ENCODE assay signal across 21 mouse cellular contexts in the genomic region with DNA sequence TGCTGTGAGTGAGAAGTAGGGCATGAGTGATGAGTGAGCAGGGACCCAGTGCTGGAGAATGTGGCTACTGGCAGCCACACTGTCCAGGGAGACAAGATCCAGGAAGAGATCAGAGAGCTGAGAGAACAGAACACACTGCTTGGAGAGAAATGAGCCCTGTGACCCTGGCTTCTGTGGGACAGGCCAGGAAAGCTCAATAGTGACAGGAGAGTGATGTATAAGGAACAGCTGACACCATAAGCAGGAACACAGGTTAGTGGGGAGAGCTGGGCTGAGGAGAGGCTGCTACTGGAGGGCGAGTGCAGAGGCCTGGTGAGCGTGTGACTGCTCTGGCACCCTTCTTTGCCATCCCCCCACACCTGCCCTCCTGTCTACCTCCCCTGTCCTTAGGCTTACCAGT. TPM values are rescaled to one million over a fixed set of nuclear protein-coding genes. Genes with fewer than 3 reads are reported as not detected.
A peak's percentile ranks its signal among the peaks of the same experiment; 100 is the strongest.
DNase-seq lines count a peak whose midpoint lies in the region; ATAC-seq lines count a peak whose summit lies in the region.
"Had no signal": no experiment of that assay in that cellular context is flagged by ENCODE, and none has a peak within 500 bp of the region (broad histone marks: within the 10 kb centered on the region; RNA-seq: fewer than 3 reads in every experiment).

No protein-coding gene starts in this region.

- H3K27me3 ChIP-seq in heart, embryonic 11.5 days (ENCODE audit: control insufficient read depth, insufficient read depth, low read length) = no peaks in the 10 kb centered on the region
- no peaks in the 10 kb centered on the region for H3K27me3 ChIP-seq in megakaryocyte, embryonic 14.5 days (replicated peaks)
- H3K27me3 ChIP-seq: embryonic facial prominence, embryonic 12.5 days; forebrain, embryonic 12.5 days; heart, embryonic 15.5 days; hindbrain, embryonic 13.5 days had no signal

- 0 out of 2 replicates have a peak overlapping the region, but pooled peaks have one; percentile 22 for H3K9ac ChIP-seq in heart, embryonic 11.5 days (ENCODE audit: low read depth, low read length)
- H3K9ac ChIP-seq: embryonic facial prominence, embryonic 12.5 days; forebrain, embryonic 12.5 days; heart, embryonic 15.5 days; hindbrain, embryonic 13.5 days had no signal

- no peak for DNase-seq in heart, adult 8-10 months (ENCODE audit: low spot score)
- peak; percentile 59 for DNase-seq in gastrocnemius, postnatal 25 days
- DNase-seq in lung, postnatal 36 days = no peak
- DNase-seq in embryo, embryonic 11 days = no peak
- DNase-seq: adrenal gland, adult 8-10 months; adrenal gland, postnatal 36 days; cerebellum, adult 11 months; cerebellum, adult 8-10 months; cerebellum, postnatal 14 days; heart, adult 11 months; heart, postnatal 14 days had no signal

- no peaks in the 10 kb centered on the region for H3K4me1 ChIP-seq in heart, embryonic 11.5 days (ENCODE audit: control insufficient read depth, insufficient read depth, low read length)
- peaks cover 31% of the 10 kb centered on the region for H3K4me1 ChIP-seq in megakaryocyte, embryonic 14.5 days
- H3K4me1 ChIP-seq: embryonic facial prominence, embryonic 12.5 days; forebrain, embryonic 12.5 days; heart, embryonic 10.5 days; heart, embryonic 15.5 days; hindbrain, embryonic 13.5 days had no signal

- peaks cover 17% of the 10 kb centered on the region for H3K36me3 ChIP-seq in heart, embryonic 11.5 days (ENCODE audit: control insufficient read depth, insufficient read depth, low read length)
- peaks cover 68% of the 10 kb centered on the region for H3K36me3 ChIP-seq in megakaryocyte, embryonic 14.5 days (replicated peaks; ENCODE audit: low read length)

- H3K27ac ChIP-seq in heart, embryonic 11.5 days (ENCODE audit: low read depth, low read length) = no peak overlapping the region
- H3K27ac ChIP-seq: embryonic facial prominence, embryonic 12.5 days; forebrain, embryonic 12.5 days; heart, embryonic 10.5 days; heart, embryonic 15.5 days; hindbrain, embryonic 13.5 days; hindbrain, postnatal 0 days had no signal

- no peak overlapping the region for H3K4me3 ChIP-seq in heart, embryonic 11.5 days (ENCODE audit: low read depth, low read length)
- H3K4me3 ChIP-seq in megakaryocyte, embryonic 14.5 days (replicated peaks) = peak overlapping the region; percentile 40
- H3K4me3 ChIP-seq: embryonic facial prominence, embryonic 12.5 days; forebrain, embryonic 12.5 days; heart, embryonic 10.5 days; heart, embryonic 15.5 days; hindbrain, embryonic 13.5 days had no signal

- ATAC-seq in heart, embryonic 11.5 days (replicated peaks; ENCODE audit: insufficient number of reproducible peaks, low FRiP score, low TSS enrichment) = no peak; the same call in 1 of the 2 replicates
- ATAC-seq in megakaryocyte, adult 5-6 weeks (ENCODE audit: poor library complexity, severe bottlenecking) = no peak
- ATAC-seq: forebrain, embryonic 16.5 days; hindbrain, postnatal 0 days had no signal

- H3K4me2 ChIP-seq in heart, embryonic 11.5 days = no peak overlapping the region
- H3K4me2 ChIP-seq: embryonic facial prominence, embryonic 12.5 days; forebrain, embryonic 12.5 days; heart, embryonic 15.5 days; hindbrain, embryonic 13.5 days had no signal

- H3K9me3 ChIP-seq in heart, embryonic 11.5 days (replicated peaks; ENCODE audit: control insufficient read depth, low read length) = no peaks in the 10 kb centered on the region
- H3K9me3 ChIP-seq in megakaryocyte, embryonic 14.5 days = no peaks in the 10 kb centered on the region
- H3K9me3 ChIP-seq: embryonic facial prominence, embryonic 12.5 days; forebrain, embryonic 12.5 days; heart, embryonic 10.5 days; heart, embryonic 15.5 days; hindbrain, embryonic 13.5 days had no signal

- WGBS in heart, embryonic 11.5 days (ENCODE audit: insufficient replicate concordance) = 69% methylated on average over 2 of the region's 2 CpGs

RNA-seq across cellular contexts. Expression of a gene that starts 8.0 kb away (rescaled TPM):
- 334 and 393 TPM in 2 replicates for polyA plus RNA-seq in heart, embryonic 11.5 days (2014; fragmentation: Nextera tagmentation; extraction: Ambion mirVana)
- 100 to 1,000 TPM; 413 to 443 (median 429) TPM for total RNA-seq in heart, adult 8-10 months (2022)
- polyA plus RNA-seq in megakaryocyte, embryonic 14.5 days (2012; ENCODE audit: insufficient read depth, low replicate concordance) = 228 and 359 TPM in 2 replicates
- total RNA-seq in megakaryocyte, adult 5-6 weeks (2015) = 609 and 613 TPM in 2 replicates
- 770 and 822 TPM in 2 replicates for total RNA-seq in megakaryocyte, adult 5-6 weeks (2017)
- total RNA-seq in gastrocnemius, postnatal 25 days (2021) = 100 to 1,000 TPM; 294 to 322 TPM

RNA-seq across cellular contexts. Expression of a gene that starts 45.5 kb away (rescaled TPM):
- 111 and 130 TPM in 2 replicates for polyA plus RNA-seq in heart, embryonic 11.5 days (2014; fragmentation: Nextera tagmentation; extraction: Ambion mirVana)
- 10 to 100 TPM; 75.8 to 84.1 (median 80.2) TPM for total RNA-seq in heart, adult 8-10 months (2022)
- 5.8 and 14.3 TPM in 2 replicates for polyA plus RNA-seq in megakaryocyte, embryonic 14.5 days (2012; ENCODE audit: insufficient read depth, low replicate concordance)
- 57.4 and 60.7 TPM in 2 replicates for total RNA-seq in megakaryocyte, adult 5-6 weeks (2015)
- 56.9 and 57.9 TPM in 2 replicates for total RNA-seq in megakaryocyte, adult 5-6 weeks (2017)
- total RNA-seq in gastrocnemius, postnatal 25 days (2021) = 10 to 100 TPM; 62.2 to 66.4 TPM

RNA-seq across cellular contexts. Expression of a gene that starts 45.7 kb away (rescaled TPM):
- 29.1 and 30.1 TPM in 2 replicates for polyA plus RNA-seq in heart, embryonic 11.5 days (2014; fragmentation: Nextera tagmentation; extraction: Ambion mirVana)
- total RNA-seq in heart, adult 8-10 months (2022) = 1 to 10 TPM; 8.4 to 9.7 (median 9.4) TPM
- polyA plus RNA-seq in megakaryocyte, embryonic 14.5 days (2012; ENCODE audit: insufficient read depth, low replicate concordance) = 10.0 and 25.2 TPM in 2 replicates
- total RNA-seq in megakaryocyte, adult 5-6 weeks (2015) = 17.0 and 21.2 TPM in 2 replicates
- total RNA-seq in megakaryocyte, adult 5-6 weeks (2017) = 14.0 and 14.1 TPM in 2 replicates
- 1 to 10 TPM; 7.1 to 8.0 TPM for total RNA-seq in gastrocnemius, postnatal 25 days (2021)

RNA-seq across cellular contexts. Expression of a gene that starts 49.5 kb away (rescaled TPM):
- 28.2 and 30.6 TPM in 2 replicates for polyA plus RNA-seq in heart, embryonic 11.5 days (2014; fragmentation: Nextera tagmentation; extraction: Ambion mirVana)
- 1 to 10 TPM; 3.7 to 6.6 (median 4.6) TPM for total RNA-seq in heart, adult 8-10 months (2022)
- polyA plus RNA-seq in megakaryocyte, embryonic 14.5 days (2012; ENCODE audit: insufficient read depth, low replicate concordance) = 16.8 and 26.7 TPM in 2 replicates
- total RNA-seq in megakaryocyte, adult 5-6 weeks (2015) = 0.22 and 0.80 TPM in 2 replicates
- 0.53 TPM in 1 of 2 replicates, not detected in the other for total RNA-seq in megakaryocyte, adult 5-6 weeks (2017)
- total RNA-seq in gastrocnemius, postnatal 25 days (2021) = 10 to 100 TPM; 16.3 to 17.3 TPM
